Mouse (Mus musculus): ENCODE results near the gene Cib1.

DNA sequence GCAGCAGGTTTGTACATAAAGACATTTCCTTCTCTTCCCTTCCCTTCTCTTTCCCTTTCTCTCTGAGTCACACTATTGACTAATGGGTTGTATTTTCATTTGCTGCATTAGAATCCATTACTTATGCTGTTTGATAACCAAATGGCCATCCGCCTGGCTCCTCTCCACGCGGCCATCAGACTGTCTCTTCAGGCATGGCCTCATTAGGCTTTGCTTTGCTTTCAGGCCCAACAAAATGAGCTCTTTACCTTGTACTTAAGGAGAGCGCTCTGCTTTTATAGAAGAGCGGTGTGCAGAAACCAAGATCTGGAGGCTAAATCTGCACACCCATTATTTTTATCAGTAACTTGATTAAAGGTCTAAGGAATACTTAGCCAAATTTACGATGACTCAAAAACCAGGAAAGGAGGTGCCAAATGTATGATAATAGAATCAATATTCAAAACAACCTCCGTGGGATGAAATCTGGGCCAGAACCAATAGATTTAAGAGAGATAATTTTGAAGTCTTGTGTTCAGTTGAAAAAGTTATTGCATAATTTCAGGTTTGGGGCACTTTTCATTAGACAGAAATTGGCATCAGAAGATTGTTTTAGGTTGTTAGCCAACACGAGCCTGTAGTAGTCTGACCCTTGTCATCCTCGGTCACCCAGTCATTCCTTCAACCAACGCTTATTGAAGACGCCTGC lies 36.9 kb downstream of the Cib1 start:
- TF ChIP-seq CTCF (IDR thresholded peaks at IDR 0.05; ENCODE audit: low read depth), result no peak
- TF ChIP-seq EP300 (optimal IDR thresholded peaks at IDR 0.05), result no peak
